Mouse (Mus musculus): ENCODE measurements at regions not wholly inside any gene's neighbourhood (a gene's known extent, or its start where the extent isn't known, plus 50 kb on each side); places are given as distances from the start of the nearest gene placed in this dataset.

GRCm38 (mm10) chr2:67180962-67181361, 232.6 kb upstream of the Gm21830 start:
- no peak for DNase-seq (ENCODE audit: low spot score)

- no peak for DNase-seq (ENCODE audit: low spot score)
Observed at GRCm38 (mm10) chr2:67221061-67221802, 192.3 kb upstream of the Gm21830 start.

DNA sequence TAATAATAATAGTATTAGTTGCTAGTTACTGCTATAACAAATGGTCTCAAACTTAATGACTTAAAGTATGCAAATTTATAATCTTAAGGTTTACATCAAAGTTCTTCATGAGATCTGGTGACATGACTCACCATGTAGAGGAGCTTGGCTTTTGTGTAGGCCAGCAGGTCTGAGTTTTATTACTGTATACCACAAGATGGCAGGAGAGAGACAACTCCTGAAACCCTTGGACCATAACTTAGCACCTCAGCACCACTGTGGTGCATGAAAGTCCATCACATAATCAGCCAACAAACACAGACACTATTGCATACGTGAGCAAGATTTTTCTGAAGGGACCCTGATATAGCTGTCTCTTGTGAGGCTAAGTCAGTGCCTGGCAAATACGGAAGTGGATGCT, 187.2 kb upstream of the Gm21830 start:
- DNase-seq (ENCODE audit: low spot score), result peak; percentile 33

- DNase-seq (ENCODE audit: low spot score), result peak; percentile 13
Observed at GRCm38 (mm10) chr2:67257455-67257854, 156.1 kb upstream of the Gm21830 start.
